Mouse (Mus musculus): ENCODE results near the gene Ltf. TPM values are rescaled to one million over a fixed set of nuclear protein-coding genes. Genes with fewer than 3 reads are reported as not detected.

Ltf gene
- polyA plus RNA-seq, 1 experiment = 3.6 TPM

DNA sequence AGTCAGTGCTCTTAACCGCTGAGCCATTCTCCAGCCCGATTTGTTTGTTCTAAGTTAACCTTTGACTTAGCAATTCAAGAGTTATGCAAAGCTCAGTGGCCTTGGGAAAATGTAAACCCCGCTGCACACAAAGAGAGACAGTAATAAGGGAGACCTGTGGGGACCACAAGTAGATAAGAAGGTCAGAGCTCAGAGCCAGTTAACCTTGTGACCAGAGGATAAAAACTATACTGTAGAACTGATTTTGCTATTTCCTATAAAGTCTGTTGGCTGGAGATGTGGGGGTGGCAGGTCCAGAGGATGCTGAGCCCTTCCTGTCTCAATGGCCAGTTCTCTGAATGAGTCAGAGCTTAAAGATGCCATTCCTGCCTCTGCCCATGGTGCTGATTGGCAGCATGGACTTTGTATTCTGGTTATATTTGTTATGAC is 25.8 kb upstream of the Ltf start:
- Histone ChIP-seq H3K4me1 (ENCODE audit: control insufficient read depth, insufficient read depth, low read length) (peaks cover 4% of the 10 kb centered on the region), H3K27ac (ENCODE audit: insufficient read depth, low read depth, low read length) (no peak overlapping the region), H3K4me3 (ENCODE audit: insufficient read depth, low read length) (no peak overlapping the region)
- TF ChIP-seq CTCF (IDR thresholded peaks at IDR 0.05; ENCODE audit: low read depth, low read length) (no peak), POLR2A (IDR thresholded peaks at IDR 0.05; ENCODE audit: borderline replicate concordance, low read depth, low read length) (no peak)

DNA sequence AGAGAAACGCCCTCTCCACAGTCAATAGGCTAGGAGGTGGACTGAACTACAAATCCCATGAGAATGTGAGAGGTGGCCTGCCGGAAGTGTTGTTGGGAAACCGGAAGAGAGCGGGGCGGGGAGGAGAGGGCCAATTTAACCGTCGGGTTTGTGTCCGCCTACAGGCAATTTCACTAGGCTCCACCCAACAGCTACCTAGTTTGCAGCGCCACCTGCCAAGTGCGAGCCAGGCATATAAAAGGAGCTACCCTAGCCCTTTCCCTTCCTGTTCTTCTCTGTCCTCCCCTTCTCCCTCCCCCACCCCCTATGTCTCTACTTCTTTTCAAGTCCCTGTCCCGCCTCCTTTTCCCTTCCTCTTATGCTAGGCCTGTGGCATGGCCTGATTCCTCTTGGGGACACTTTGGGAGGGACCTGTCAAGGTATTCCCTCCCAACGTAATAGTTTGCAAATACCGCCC is 24.3 kb upstream of the Ltf start:
- TF ChIP-seq CTCF (IDR thresholded peaks at IDR 0.05; ENCODE audit: low read depth, low read length) (peak; percentile 23; the same call in 1 of the 2 replicates), POLR2A (IDR thresholded peaks at IDR 0.05; ENCODE audit: borderline replicate concordance, low read depth, low read length) (no peak)
- 0 out of 2 replicates have a peak overlapping the region, but pooled peaks have one; percentile 39 for H3K27ac ChIP-seq (ENCODE audit: insufficient read depth, low read depth, low read length)
- peaks cover 17% of the 10 kb centered on the region for H3K4me1 ChIP-seq (ENCODE audit: control insufficient read depth, insufficient read depth, low read length)
- H3K4me3 ChIP-seq (ENCODE audit: insufficient read depth, low read length) = peak overlapping the region; percentile 40

DNA sequence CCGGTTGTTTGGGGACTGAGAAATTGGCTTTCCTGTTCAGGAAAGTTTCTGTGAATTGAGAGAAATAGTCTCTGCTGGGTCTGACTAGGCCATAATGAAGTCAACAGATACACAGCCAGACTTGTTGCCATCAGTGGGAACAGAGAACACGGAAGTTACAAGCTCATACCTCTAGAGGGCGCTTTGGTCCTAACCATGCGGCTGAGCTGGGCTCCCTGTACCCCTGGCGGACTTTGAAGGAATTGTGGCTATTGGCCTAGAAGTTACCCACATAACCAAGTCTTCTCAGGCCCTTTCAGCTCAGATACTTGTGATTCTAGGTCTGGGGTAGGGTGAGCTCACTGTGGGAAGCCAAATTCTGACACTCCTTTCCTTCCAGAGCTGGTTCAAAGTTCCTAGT is 21.8 kb upstream of the Ltf start:
- H3K27ac ChIP-seq (ENCODE audit: insufficient read depth, low read depth, low read length) = no peak overlapping the region
- TF ChIP-seq CTCF (IDR thresholded peaks at IDR 0.05; ENCODE audit: low read depth, low read length) (peak; percentile 98), POLR2A (IDR thresholded peaks at IDR 0.05; ENCODE audit: borderline replicate concordance, low read depth, low read length) (no peak)
- peaks cover 17% of the 10 kb centered on the region for H3K4me1 ChIP-seq (ENCODE audit: control insufficient read depth, insufficient read depth, low read length)
- H3K4me3 ChIP-seq (ENCODE audit: insufficient read depth, low read length) = no peak overlapping the region

DNA sequence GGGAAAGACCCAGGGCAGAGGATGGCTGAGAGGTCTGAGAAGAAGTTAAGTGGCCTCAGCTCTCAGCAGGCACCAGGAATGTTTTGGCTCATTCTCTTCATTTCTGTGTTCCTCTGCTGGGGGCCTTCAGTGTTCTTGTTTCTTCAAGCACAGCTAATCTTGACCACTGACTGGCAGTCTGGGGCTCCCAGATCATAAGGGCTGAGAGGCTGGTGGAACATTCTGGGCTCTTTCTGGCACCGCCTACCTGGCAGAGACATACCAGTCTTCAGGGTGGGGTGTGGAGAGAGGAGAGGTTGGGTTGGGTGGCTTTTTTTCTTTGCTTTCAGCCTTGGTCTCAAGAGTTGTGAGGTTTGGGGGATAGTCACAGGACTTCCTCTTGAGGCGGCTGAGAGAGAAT is 20.0 kb upstream of the Ltf start:
- H3K4me1 ChIP-seq (ENCODE audit: control insufficient read depth, insufficient read depth, low read length) = peaks cover 17% of the 10 kb centered on the region
- H3K27ac ChIP-seq (ENCODE audit: insufficient read depth, low read depth, low read length) = peak overlapping the region; percentile 21; the same call in 1 of the 2 replicates
- no peak overlapping the region for H3K4me3 ChIP-seq (ENCODE audit: insufficient read depth, low read length)
- no peak for TF ChIP-seq POLR2A (IDR thresholded peaks at IDR 0.05; ENCODE audit: borderline replicate concordance, low read depth, low read length)
- no peak for TF ChIP-seq CTCF (IDR thresholded peaks at IDR 0.05; ENCODE audit: low read depth, low read length)

DNA sequence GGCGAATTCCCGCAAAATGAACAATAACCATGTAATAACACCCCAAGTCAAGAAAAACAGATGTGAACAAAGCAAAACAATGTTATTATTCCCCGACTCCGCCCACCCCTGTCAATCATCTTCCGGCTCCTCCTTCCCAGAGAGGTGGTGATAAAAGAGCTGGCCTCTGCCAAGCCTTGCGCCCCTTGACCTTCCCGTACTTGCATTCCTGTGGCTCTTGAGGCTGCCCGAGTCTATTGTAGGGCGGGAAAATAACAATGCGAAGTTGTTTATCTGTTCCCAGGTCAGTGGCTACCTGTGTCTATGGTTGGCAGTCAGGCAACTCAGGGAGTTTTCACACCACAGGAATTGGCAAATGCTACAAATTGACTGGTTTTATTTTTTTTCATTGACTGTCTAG is 19.2 kb upstream of the Ltf start:
- TF ChIP-seq CTCF (IDR thresholded peaks at IDR 0.05; ENCODE audit: low read depth, low read length) (no peak), POLR2A (IDR thresholded peaks at IDR 0.05; ENCODE audit: borderline replicate concordance, low read depth, low read length) (no peak)
- no peak overlapping the region for H3K4me3 ChIP-seq (ENCODE audit: insufficient read depth, low read length)
- no peak overlapping the region for H3K27ac ChIP-seq (ENCODE audit: insufficient read depth, low read depth, low read length)
- peaks cover 17% of the 10 kb centered on the region for H3K4me1 ChIP-seq (ENCODE audit: control insufficient read depth, insufficient read depth, low read length)

DNA sequence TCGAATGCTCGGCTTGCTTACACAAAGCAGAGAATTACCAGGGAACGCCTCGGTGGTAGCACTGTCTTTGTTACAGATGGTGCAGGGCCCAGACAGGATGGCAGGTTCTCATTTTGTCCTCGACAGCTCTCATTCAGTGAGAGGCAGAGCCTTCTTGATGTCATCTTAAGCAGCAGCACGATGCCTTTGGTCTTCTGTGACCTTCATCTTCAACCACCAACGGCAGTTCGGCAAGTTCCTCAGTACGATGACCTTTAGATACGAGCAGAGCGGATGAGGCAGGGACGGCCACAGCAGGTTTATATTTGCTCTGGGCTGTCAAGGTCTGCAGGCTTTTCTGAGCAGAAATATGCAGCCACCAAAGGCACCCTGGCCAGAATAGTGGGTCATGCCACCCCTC is 17.4 kb upstream of the Ltf start:
- TF ChIP-seq CTCF (IDR thresholded peaks at IDR 0.05; ENCODE audit: low read depth, low read length) (no peak), POLR2A (IDR thresholded peaks at IDR 0.05; ENCODE audit: borderline replicate concordance, low read depth, low read length) (no peak)
- Histone ChIP-seq H3K4me3 (ENCODE audit: insufficient read depth, low read length) (no peak overlapping the region), H3K4me1 (ENCODE audit: control insufficient read depth, insufficient read depth, low read length) (peaks cover 17% of the 10 kb centered on the region), H3K27ac (ENCODE audit: insufficient read depth, low read depth, low read length) (no peak overlapping the region)

DNA sequence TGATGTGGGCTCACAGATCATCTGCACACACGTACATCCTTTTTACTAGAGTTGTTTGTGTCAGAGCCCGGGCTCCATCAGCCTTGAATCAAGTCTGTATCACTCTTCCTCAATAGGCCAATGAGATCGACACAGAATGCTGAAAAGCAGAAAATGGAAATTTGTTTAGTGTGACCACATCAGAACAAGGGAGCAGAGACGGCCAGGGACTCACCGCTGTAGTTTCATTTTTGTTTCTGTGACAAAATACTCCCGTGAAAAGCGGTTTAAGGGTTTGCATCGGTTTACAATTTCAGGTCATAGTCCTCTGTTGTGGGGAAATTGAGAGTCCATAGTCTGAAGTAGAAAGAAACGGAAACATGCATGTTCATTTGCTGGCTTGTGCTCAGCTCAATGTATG is 15.8 kb upstream of the Ltf start:
- TF ChIP-seq CTCF (IDR thresholded peaks at IDR 0.05; ENCODE audit: low read depth, low read length) (no peak), POLR2A (IDR thresholded peaks at IDR 0.05; ENCODE audit: borderline replicate concordance, low read depth, low read length) (no peak)
- peaks cover 13% of the 10 kb centered on the region for H3K4me1 ChIP-seq (ENCODE audit: control insufficient read depth, insufficient read depth, low read length)
- H3K27ac ChIP-seq (ENCODE audit: insufficient read depth, low read depth, low read length) = no peak overlapping the region
- H3K4me3 ChIP-seq (ENCODE audit: insufficient read depth, low read length) = no peak overlapping the region

DNA sequence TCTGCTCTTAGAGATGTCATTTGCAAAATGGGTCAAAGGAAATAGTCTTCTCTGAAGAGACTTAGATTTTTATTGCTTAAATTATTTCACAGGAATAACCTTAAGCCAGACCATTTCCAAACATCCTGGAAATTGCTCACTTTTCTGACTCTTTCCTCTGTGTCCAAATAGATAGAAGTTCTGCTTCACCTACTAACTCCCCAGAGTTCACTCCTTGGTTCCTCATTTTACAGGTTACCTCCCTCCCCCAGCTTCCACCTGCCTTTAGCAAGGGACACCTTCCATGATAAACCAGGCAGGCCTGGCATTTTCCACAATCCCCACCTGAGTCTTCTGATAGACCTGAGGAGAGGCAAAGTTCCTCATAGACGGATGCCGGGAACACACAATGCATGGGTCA is 12.5 kb upstream of the Ltf start:
- Histone ChIP-seq H3K27ac (ENCODE audit: insufficient read depth, low read depth, low read length) (no peak overlapping the region), H3K4me1 (ENCODE audit: control insufficient read depth, insufficient read depth, low read length) (no peaks in the 10 kb centered on the region), H3K4me3 (ENCODE audit: insufficient read depth, low read length) (no peak overlapping the region)
- TF ChIP-seq CTCF (IDR thresholded peaks at IDR 0.05; ENCODE audit: low read depth, low read length) = no peak
- no peak for TF ChIP-seq POLR2A (IDR thresholded peaks at IDR 0.05; ENCODE audit: borderline replicate concordance, low read depth, low read length)

DNA sequence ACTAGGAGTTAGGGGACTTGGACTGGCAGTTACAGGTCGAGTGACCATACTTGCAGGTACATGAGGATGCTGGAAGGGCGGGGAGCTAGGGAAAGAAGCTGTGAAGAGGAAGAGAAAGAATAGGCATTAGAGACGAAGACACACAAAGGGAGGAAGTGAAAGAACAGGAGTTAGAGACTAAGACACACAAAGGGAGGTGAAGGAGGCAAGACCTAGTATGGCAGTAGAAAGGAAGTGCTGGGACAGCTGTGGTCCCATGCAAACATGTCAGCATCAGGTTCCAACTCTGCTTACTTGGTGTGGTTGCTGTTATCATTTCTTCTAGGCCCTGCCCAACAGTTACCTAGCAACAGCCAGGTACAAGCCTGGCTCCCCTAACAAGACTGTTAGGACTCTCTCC is 9.3 kb upstream of the Ltf start:
- no peak overlapping the region for H3K27ac ChIP-seq (ENCODE audit: insufficient read depth, low read depth, low read length)
- no peak overlapping the region for H3K4me3 ChIP-seq (ENCODE audit: insufficient read depth, low read length)
- no peaks in the 10 kb centered on the region for H3K4me1 ChIP-seq (ENCODE audit: control insufficient read depth, insufficient read depth, low read length)
- no peak for TF ChIP-seq CTCF (IDR thresholded peaks at IDR 0.05; ENCODE audit: low read depth, low read length)
- no peak for TF ChIP-seq POLR2A (IDR thresholded peaks at IDR 0.05; ENCODE audit: borderline replicate concordance, low read depth, low read length)

DNA sequence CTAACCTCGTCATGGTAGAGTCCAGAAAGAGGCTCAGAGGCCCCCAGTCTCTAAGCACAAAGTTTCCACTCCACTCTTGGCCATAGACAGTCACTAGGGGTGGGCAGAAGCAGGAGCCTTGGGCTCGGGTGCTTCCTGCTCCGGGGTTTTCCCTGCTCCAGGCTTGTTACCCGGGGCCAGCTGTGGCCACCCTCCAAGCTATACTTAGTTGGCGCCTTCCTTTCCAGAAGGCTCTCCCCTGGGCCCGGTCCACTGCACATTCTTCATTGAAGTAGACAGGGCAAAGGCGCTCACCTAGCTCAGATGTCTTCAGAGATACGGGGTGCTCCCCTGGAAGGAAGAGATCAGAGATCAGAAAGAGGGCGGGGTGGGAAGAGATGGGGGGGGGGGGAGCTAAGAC is 7.5 kb upstream of the Ltf start:
- no peak for TF ChIP-seq CTCF (IDR thresholded peaks at IDR 0.05; ENCODE audit: low read depth, low read length)
- no peak for TF ChIP-seq POLR2A (IDR thresholded peaks at IDR 0.05; ENCODE audit: borderline replicate concordance, low read depth, low read length)
- Histone ChIP-seq H3K4me3 (ENCODE audit: insufficient read depth, low read length) (no peak overlapping the region), H3K27ac (ENCODE audit: insufficient read depth, low read depth, low read length) (no peak overlapping the region), H3K4me1 (ENCODE audit: control insufficient read depth, insufficient read depth, low read length) (no peaks in the 10 kb centered on the region)

DNA sequence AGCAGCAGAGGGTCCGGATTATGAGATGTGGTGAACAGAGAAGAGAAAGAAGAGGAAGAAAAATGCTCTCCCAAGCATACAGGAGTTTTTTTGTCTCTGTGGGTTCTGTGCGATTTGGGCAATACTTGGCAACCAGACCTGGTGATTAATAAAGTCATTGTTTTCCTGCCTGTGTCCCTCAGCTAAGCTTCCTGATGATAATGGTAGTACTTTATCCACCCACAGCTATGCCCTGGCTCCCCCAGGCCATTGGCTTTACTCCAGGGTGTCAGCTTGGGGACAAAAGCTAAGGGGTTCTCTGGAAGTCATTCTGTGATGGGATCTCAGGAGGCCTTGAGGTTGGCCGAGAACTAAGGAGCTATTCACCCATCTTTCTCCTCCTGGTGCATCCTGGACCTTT is 7.0 kb upstream of the Ltf start:
- no peaks in the 10 kb centered on the region for H3K4me1 ChIP-seq (ENCODE audit: control insufficient read depth, insufficient read depth, low read length)
- no peak overlapping the region for H3K27ac ChIP-seq (ENCODE audit: insufficient read depth, low read depth, low read length)
- no peak overlapping the region for H3K4me3 ChIP-seq (ENCODE audit: insufficient read depth, low read length)
- TF ChIP-seq POLR2A (IDR thresholded peaks at IDR 0.05; ENCODE audit: borderline replicate concordance, low read depth, low read length) (no peak), CTCF (IDR thresholded peaks at IDR 0.05; ENCODE audit: low read depth, low read length) (no peak)
